Mouse (Mus musculus) lung, postnatal 25 days (tissue): ENCODE data around the gene Tesk1.
"Not testable (repeated sequence)": the region's sequence is repeated elsewhere in the genome, so short reads cannot be mapped to it uniquely, and the experiment has no call there.

Experiments used
- DNase-seq: peaks from one replicate; pipeline ENCODE4 v3.0.0; 2022; ENCODE audit warnings: low spot score

Gene Tesk1

DNA sequence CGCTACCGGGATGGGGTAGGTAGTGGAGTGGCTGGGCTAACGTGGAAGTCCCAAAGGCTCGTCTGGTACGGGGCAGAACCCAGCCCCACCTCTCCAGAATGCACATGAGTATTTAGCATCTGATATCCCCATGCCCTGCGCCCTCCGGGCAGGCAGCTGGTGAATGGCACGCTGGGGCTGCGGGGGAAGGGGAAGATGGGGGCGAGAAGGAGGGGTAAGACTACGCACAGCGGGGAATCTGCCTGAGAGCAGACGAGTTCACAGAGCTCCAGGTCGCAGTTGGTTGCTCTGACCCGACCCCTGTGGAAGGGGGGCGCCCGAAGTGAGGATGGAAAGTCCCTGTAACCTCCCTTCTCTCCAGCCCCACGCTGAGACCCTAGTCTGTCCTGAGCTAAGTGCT, 11.7 kb downstream of the Tesk1 start:
- no peak for DNase-seq

DNA sequence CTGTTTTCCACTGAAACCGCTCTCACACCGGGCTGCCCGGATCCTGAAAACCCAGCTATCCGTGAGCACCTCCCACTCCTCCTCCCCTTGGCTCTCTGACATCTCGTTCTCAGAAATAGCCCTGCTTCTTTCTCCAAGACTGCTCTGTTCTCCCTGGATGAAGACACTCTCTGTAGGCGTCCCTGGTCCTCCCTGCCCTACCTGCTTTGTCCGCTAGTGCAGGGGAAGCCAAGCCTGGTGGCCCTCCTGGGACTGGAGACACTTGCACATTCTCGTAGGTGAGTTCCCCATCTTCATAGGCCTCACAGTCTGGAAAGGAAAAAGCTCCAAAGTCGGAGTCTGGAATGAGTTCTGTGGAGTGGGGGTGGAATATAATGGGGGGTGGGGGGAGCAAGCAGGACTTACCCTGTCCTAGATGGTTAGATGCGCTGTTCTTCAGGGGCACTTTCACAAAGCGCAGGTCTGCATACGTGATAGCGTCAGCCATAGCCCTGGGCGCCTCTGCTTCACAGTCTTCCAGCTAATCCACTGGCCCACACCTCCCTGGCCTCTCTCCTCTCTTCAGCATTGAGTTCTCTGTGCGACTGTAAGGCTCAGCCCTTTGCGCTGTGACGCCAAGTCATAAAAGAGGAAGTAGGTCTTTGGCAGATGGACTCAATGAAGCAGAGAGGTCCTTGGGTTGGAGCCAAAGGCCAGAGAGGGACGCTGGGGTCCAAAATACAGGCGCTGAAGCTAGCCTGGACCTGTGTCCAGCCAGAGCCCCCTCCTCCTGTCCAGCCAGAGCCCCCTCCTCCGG, 12.5 kb downstream of the Tesk1 start, which contains the start of gene Cd72:
Gene Cd72, minus strand, starts transcription at position 588 of the 796 bp plus-strand sequence.
- no peak for DNase-seq

DNA sequence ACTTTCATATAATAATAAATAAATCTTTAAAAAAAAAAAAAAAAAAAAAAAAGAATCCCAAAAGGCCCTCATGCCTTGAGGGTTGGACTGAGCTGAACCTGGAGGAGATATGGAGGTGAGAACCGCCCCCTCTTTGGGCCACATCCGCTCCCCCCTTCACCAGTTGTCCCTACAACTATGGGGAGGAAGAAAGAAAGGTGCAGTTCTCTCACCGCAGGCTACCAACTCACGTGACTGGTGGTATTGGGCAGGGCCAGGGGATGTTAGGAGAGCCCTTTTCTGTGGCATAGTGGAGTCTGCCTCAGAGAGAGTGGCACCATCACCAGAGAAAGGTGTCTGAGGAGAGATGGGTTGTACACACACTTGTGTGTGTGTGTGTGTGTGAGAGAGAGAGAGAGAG, 14.7 kb downstream of the Tesk1 start:
- peak; percentile 47 for DNase-seq

- no peak for DNase-seq
These were observed 15.4 kb downstream of the Tesk1 start for GRCm38 (mm10) chr4:43457124-43457523.

DNA sequence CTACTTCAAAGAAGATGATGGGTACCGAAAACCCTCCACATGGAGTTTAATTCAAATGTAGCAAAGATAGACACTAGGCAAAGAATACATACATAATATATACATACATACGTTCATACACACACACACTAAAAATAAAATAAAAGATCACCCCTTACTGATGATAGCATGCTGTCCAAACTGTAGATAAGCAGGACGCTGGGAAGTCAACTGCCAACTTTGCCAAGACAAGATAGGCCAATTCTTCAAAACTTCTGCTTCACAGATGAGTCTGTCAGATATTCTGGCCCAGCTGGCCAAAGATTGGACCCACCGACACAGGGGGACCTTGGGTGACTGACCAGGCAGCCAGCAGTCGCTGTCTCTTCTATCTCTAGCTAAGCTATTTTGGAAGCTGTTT, 21.4 kb downstream of the Tesk1 start:
- no peak for DNase-seq

DNA sequence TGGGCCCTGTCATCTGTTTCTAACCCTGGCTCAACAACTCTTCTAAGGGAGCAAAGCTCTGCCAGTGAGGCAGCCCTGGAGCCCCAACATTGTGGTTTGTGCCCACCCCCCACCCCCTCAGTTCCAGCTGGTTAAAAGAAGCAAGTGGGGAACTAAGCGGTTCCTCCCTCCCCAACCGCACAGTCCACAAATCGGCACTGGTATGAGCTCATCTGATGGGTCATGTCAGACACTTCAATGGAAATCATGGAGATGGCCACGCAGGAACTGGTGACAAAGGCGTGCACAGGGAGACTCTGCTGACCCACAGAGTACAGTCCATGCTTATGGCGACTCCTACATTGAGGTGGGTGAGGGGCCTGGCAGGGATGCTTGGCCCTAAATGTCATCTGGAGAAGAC, 24.2 kb downstream of the Tesk1 start:
- DNase-seq, result no peak

DNA sequence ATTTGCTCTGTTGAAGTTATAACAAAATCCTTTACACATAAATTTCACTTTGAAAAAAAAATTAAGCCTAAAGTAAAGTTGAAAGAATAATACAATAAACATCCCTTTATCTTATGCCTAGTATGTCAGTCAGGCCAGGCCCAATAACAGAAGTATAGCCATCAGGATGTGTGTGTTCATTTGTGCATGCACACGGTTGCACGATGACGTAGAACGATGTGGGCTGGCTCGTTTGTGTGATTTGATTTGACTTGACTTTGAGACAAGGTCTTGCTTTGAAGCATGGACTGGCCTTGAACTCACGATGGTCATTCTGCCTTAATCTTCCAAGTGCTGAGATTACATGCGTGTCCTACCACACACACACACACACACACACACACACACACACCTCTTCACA, 25.1 kb downstream of the Tesk1 start:
- DNase-seq, result no peak

- no peak for DNase-seq
These were observed 28.6 kb downstream of the Tesk1 start for GRCm38 (mm10) chr4:43470301-43470700.

GRCm38 (mm10) chr4:43473636-43474035, 31.9 kb downstream of the Tesk1 start:
- DNase-seq, result no peak

DNA sequence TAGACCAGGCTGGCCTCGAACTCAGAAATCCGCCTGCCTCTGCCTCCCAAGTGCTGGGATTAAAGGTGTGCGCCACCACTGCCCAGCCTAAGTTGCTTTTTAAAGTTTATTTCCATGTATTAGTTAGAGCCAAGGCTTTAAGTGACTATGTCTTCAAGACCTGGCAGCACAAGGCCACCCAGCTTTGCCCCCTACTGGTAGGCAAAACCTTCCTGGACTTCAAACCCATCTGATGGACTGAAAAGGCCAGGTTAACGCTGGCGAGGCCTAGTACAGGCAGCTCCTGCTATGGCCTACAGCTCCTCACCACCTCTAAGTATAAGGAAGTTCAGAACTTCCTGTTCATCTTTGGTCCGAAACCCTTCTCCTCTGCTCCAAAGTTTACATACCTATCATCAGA, 34.9 kb downstream of the Tesk1 start:
- no peak for DNase-seq

GRCm38 (mm10) chr4:43477857-43478533, 36.3 kb downstream of the Tesk1 start:
- DNase-seq, result peak; percentile 93

- no peak for DNase-seq
These were observed 36.8 kb downstream of the Tesk1 start for GRCm38 (mm10) chr4:43478534-43478858.

DNA sequence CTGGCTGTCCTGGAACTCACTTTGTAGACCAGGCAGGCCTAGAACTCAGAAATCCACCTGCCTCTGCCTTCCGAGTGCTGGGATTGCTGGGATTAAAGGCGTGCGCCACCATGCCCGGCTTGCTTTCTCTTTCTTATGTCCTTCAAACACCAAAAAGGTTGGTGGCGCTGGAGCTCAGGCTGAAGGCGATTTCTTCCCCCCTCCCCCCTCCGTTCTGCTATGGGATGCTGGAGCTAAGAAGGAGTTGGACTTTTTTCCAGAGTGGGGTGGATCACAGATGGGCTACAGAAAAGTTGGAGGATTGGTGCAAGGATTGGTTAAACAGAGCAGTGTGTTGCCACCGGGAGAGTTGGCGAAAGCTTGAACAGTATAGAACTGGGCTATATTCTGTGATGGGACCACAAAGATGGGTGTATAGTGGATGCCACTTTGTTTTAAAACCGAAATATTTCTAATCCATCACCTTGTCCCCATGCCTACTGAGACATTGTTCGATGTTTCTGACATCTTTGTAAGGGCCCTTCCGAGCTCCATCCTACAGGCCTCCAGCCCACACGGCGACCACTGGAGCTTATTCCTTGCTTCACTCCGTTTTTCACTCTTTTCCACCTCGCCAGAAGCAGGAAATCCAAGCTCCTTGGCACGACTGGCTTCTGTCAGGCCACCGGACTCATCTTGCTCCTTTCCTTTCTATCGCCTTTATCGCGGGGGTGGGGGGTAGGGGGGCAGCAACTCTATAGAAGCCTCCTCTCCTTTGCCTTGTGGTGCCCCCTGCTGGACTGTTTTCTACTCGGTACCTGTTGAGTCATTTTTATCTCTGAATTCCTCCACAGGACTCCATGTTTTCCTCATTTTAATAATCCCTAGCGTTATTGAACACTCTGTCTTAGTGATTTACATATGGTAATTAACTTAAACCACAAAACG, 37.4 kb downstream of the Tesk1 start:
- DNase-seq, result peak; percentile 73

GRCm38 (mm10) chr4:43480985-43481384, 39.2 kb downstream of the Tesk1 start:
- no peak for DNase-seq

GRCm38 (mm10) chr4:43481894-43482456, 40.2 kb downstream of the Tesk1 start:
- DNase-seq, result no peak

DNA sequence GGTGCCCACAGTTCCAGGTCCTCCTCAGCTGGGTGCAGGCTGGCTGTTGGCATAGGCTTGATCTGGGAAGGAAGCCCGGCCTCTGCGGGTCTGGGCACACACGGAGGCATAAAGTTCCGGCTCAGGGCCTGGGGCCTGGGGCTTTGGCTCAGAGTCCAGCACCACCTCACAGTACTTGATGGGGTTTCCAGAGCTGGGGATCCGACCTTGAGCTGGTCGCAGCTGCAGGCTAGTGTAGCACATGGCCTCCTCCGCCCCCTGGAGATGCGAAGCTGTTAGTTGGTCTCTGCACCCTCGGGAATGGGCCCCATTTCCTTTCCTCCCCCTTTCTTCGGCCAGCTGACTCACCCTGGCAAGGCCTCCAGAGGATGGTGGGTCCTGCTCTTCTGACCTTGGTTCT, 40.9 kb downstream of the Tesk1 start:
- DNase-seq, result no peak

DNA sequence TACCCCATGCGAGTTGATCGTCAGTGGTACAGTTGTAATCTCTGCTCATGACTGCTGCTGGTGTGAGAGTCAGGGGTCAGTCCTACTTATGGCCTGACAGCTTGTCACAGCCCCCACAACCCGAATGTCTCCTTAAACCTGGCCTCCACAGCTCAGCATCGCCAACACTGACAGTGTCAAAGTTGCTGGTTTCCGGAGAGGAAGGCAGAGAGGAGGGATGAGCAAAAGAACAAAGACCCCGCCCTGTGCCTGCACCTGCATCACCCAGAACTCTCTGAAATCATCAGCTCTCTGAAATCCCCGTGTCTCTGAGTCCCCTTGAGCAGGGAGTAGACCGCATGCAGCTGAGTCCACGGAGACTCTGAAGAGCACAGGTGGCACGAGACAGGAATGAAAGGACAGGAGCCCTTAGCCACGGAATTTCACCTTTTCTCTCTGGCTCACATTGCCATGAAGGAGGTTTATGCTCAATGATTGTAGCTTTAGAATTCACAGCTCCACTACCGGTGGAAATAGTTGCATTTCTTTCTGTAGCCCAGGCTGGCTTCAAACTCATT, 41.9 kb downstream of the Tesk1 start, which contains the start of gene Sit1:
Gene Sit1, minus strand, starts transcription at position 200 of the 557 bp plus-strand sequence.
- DNase-seq, result no peak

DNA sequence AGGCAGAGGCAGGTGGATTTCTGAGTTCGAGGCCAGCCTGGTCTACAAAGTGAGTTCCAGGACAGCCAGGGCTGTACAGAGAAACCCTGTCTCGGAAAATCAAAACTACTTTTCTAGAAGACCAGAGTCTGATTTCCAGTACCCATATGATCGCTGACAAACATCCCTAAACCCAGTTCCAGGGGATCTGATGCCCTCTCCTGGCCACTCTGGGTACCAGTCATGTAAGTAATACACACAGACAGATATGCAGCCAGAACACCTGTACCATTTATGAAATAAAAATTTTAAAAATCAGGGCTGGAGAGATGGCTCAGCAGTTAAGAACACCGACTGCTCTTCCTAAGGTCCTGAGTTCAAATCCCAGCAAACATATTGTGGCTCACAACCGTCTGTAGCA, 43.9 kb downstream of the Tesk1 start:
- not testable (repeated sequence) for DNase-seq

DNA sequence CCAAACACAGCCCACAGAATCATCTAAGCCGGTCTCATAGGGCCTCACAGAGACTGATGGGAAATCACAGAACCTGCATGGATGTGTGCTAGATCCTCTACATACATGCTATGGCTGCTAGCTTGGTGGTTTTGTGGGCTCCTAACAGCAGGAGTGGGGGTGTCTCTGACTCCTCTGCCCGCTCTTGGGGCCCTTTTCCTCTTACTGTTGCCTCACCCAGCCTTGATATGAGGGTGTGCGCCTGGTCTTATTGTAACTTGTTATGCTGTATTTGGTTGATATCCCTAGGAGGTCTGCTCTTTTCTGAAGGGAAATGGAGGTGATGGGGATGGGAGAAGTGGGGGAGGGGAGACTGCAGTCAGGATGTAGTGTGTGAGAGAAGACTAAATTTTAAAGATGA, 47.9 kb downstream of the Tesk1 start:
- DNase-seq, result no peak

DNA sequence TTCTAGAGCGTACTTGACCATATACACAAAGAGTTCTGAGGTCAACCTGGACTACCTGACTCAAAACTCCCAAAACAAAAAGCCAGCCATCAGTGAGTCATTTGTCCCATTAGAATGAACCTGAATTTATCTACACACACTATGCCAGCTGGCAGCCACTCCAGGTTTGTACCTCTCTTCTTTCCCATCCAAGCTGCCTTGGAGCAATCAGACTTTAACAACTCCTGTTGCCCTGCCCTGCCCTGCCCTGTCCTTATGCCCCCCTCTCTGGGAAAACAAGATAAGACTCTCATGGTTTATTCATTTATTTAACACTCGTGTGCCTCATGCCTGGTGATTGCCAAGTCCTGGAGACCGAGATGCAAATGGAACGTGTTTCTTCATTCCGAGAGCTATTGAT, 49.1 kb downstream of the Tesk1 start:
- peak; percentile 79 for DNase-seq

GRCm38 (mm10) chr4:43492101-43492820, 50.5 kb downstream of the Tesk1 start:
- no peak for DNase-seq
